Mouse (Mus musculus) forebrain, embryonic 16.5 days (tissue): ENCODE measurements around the gene 4833427G06Rik. TPM values are rescaled to one million over a fixed set of nuclear protein-coding genes. Genes with fewer than 3 reads are reported as not detected.
A peak's percentile ranks its signal among the peaks of the same experiment; 100 is the strongest.

Experiments
- ATAC-seq: fragments of 200-750 bp; cut with Nextera tagmentation; 2 replicates; pipeline ENCODE4 v1.8.0; 2017; ENCODE audit warnings: mild to moderate bottlenecking, moderate library complexity
- H3K27ac ChIP-seq: fragments of 300-500 bp; sonication (generic); 2 replicates; pipeline ENCODE4 v1.5.1; 2014; ENCODE audit warnings: low read length, control low read depth
- H3K27me3 ChIP-seq: fragments of 300-500 bp; sonication (generic); replicated peaks from 2 replicates; pipeline ENCODE4 v1.6.1; 2014; ENCODE audit warnings: low read length; ENCODE audit not compliant: control insufficient read depth, insufficient read depth
- H3K36me3 ChIP-seq: fragments of 300-500 bp; sonication (generic); 2 replicates; pipeline ENCODE4 v1.6.1; 2014; ENCODE audit not compliant: control insufficient read depth, insufficient read depth
- H3K4me1 ChIP-seq: fragments of 300-500 bp; sonication (generic); replicated peaks from 2 replicates; pipeline ENCODE4 v1.6.1; 2014; ENCODE audit warnings: low read length; ENCODE audit not compliant: control insufficient read depth, insufficient read depth
- H3K4me2 ChIP-seq: fragments of 300-500 bp; sonication (generic); 2 replicates; pipeline ENCODE4 v1.6.1; 2014; ENCODE audit warnings: mild to moderate bottlenecking, low read length, control low read depth
- H3K4me3 ChIP-seq: fragments of 300-500 bp; sonication (generic); replicated peaks from 2 replicates; pipeline ENCODE4 v1.5.1; 2014; ENCODE audit warnings: mild to moderate bottlenecking, low read length, control low read depth
- H3K9ac ChIP-seq: fragments of 300-500 bp; sonication (generic); replicated peaks from 2 replicates; pipeline ENCODE4 v1.6.1; 2014; ENCODE audit warnings: low read depth, low read length, control low read depth
- H3K9me3 ChIP-seq: fragments of 300-500 bp; sonication (generic); 2 replicates; pipeline ENCODE4 v1.6.1; 2016; ENCODE audit warnings: low read length; ENCODE audit not compliant: control insufficient read depth
- WGBS: fragments of 180-500 bp; shearing (Covaris S2); extraction: QIAGEN DNeasy Blood & Tissue Kit; methylation state at CpG from one replicate; pipeline ENCODE4 v1.1.7; 2014; 5-methylcytosine and 5-hydroxymethylcytosine counted together
- microRNA counts: library from miRNA; unstranded; fragments of <30 nt; microRNA quantifications from one replicate; lab custom pipeline; 2016
- microRNA-seq: library from miRNA; unstranded; fragments of <30 nt; microRNA quantifications from one replicate; pipeline ENCODE4, GENCODE M21; 2017
- polyA plus RNA-seq: library from polyadenylated mRNA; unstranded; fragments of >200 nt; fragmentation: Nextera tagmentation; extraction: Ambion mirVana; gene quantifications from 2 replicates; pipeline ENCODE4 v1.2.1, GENCODE M21; 2015

4833427G06Rik gene
- polyA plus RNA-seq, 1 experiment from 2014 or later = 0.22 TPM

GRCm38 (mm10) chr9:51042136-51042535 lies 59.7 kb downstream of the 4833427G06Rik start:
- Histone ChIP-seq H3K4me1 (no peaks in the 10 kb centered on the region), H3K4me2 (no peak overlapping the region), H3K27ac (no peak overlapping the region), H3K9me3 (no peaks in the 10 kb centered on the region), H3K9ac (no peak overlapping the region), H3K27me3 (no peaks in the 10 kb centered on the region), H3K4me3 (no peak overlapping the region), H3K36me3 (no peaks in the 10 kb centered on the region)
- WGBS = 78% methylated on average over 6 of the region's 6 CpGs
- no peak for ATAC-seq

GRCm38 (mm10) chr9:51041491-51041980 lies 60.3 kb downstream of the 4833427G06Rik start:
- Histone ChIP-seq H3K9me3 (no peaks in the 10 kb centered on the region), H3K27ac (no peak overlapping the region), H3K9ac (no peak overlapping the region), H3K4me3 (no peak overlapping the region), H3K4me2 (no peak overlapping the region), H3K36me3 (no peaks in the 10 kb centered on the region), H3K27me3 (no peaks in the 10 kb centered on the region), H3K4me1 (no peaks in the 10 kb centered on the region)
- WGBS = 89% methylated on average over 7 of the region's 7 CpGs
- no peak for ATAC-seq

GRCm38 (mm10) chr9:51032785-51033529 lies 68.9 kb downstream of the 4833427G06Rik start:
- H3K36me3 ChIP-seq = no peaks in the 10 kb centered on the region
- H3K4me1 ChIP-seq = no peaks in the 10 kb centered on the region
- H3K4me3 ChIP-seq = no peak overlapping the region
- no peak for ATAC-seq
- H3K27ac ChIP-seq = no peak overlapping the region
- no peak overlapping the region for H3K4me2 ChIP-seq
- H3K27me3 ChIP-seq = no peaks in the 10 kb centered on the region
- no peak overlapping the region for H3K9ac ChIP-seq
- 79% methylated on average over 3 of the region's 3 CpGs for WGBS
- H3K9me3 ChIP-seq = no peaks in the 10 kb centered on the region

GRCm38 (mm10) chr9:51032291-51032690 lies 69.6 kb downstream of the 4833427G06Rik start:
- H3K4me3 ChIP-seq = no peak overlapping the region
- no peak overlapping the region for H3K27ac ChIP-seq
- H3K4me1 ChIP-seq = no peaks in the 10 kb centered on the region
- no peak for ATAC-seq
- H3K9ac ChIP-seq = no peak overlapping the region
- WGBS = 77% methylated on average over 8 of the region's 8 CpGs
- no peak overlapping the region for H3K4me2 ChIP-seq
- H3K36me3 ChIP-seq = no peaks in the 10 kb centered on the region
- no peaks in the 10 kb centered on the region for H3K9me3 ChIP-seq
- no peaks in the 10 kb centered on the region for H3K27me3 ChIP-seq

- Histone ChIP-seq H3K27me3 (no peaks in the 10 kb centered on the region), H3K27ac (no peak overlapping the region), H3K9me3 (no peaks in the 10 kb centered on the region), H3K9ac (no peak overlapping the region), H3K36me3 (no peaks in the 10 kb centered on the region), H3K4me2 (no peak overlapping the region), H3K4me3 (no peak overlapping the region), H3K4me1 (no peaks in the 10 kb centered on the region)
- ATAC-seq = no peak
- WGBS = 76% methylated on average over 6 of the region's 6 CpGs
These were observed 70.3 kb downstream of the 4833427G06Rik start for GRCm38 (mm10) chr9:51031603-51032002.

MicroRNAs within 50 kb of the gene (microRNA counts, 519-probe panel; counts per million panel counts)
- 2,263 counts per million, percentile 49 among the panel's probes with 10 or more counts for microRNA mmu-miR-34b-3p (lab: Ali Mortazavi, UCI)
- 2,242 counts per million, percentile 47 among the panel's probes with 10 or more counts for microRNA mmu-miR-34b-5p (lab: Ali Mortazavi, UCI)
- microRNA mmu-miR-34c (lab: Ali Mortazavi, UCI) = 3,341 counts per million, percentile 85 among the panel's probes with 10 or more counts

Small RNAs within 50 kb of the gene (microRNA-seq; reads per million reads assigned to microRNA genes)
- gene Mir34b (27.9 reads per million, percentile 38 among the genes with 10 or more reads in this experiment), gene Mir34c (698 reads per million, percentile 76 among the genes with 10 or more reads in this experiment)

Other genes with a start within 250 kb of the 4833427G06Rik start
- gene Sik2, start 93.0 kb downstream of the 4833427G06Rik start, polyA plus RNA-seq = 20.1 and 23.7 TPM in 2 replicates
- gene Btg4, start 41.2 kb downstream of the 4833427G06Rik start, polyA plus RNA-seq = not detected in 2 replicates
- 1.3 and 3.1 TPM in 2 replicates for gene Layn, start 25.0 kb downstream of the 4833427G06Rik start, polyA plus RNA-seq
- gene Gm32742, start 63.4 kb upstream of the 4833427G06Rik start, polyA plus RNA-seq = 0.03 and 0.05 TPM in 2 replicates
- gene Pou2af1, start 111.6 kb upstream of the 4833427G06Rik start, polyA plus RNA-seq = not detected in 2 replicates
- 0.45 and 0.61 TPM in 2 replicates for gene Colca2, start 176.5 kb upstream of the 4833427G06Rik start, polyA plus RNA-seq
- gene 1810046K07Rik, start 226.8 kb upstream of the 4833427G06Rik start, polyA plus RNA-seq = not detected in 2 replicates